Mouse (Mus musculus): ENCODE results near the gene Snap25. TPM values are rescaled to one million over a fixed set of nuclear protein-coding genes. Genes with fewer than 3 reads are reported as not detected.

Snap25 gene
- total and polyA plus RNA-seq, 2 experiments: 0.09 TPM; not detected in 1

DNA sequence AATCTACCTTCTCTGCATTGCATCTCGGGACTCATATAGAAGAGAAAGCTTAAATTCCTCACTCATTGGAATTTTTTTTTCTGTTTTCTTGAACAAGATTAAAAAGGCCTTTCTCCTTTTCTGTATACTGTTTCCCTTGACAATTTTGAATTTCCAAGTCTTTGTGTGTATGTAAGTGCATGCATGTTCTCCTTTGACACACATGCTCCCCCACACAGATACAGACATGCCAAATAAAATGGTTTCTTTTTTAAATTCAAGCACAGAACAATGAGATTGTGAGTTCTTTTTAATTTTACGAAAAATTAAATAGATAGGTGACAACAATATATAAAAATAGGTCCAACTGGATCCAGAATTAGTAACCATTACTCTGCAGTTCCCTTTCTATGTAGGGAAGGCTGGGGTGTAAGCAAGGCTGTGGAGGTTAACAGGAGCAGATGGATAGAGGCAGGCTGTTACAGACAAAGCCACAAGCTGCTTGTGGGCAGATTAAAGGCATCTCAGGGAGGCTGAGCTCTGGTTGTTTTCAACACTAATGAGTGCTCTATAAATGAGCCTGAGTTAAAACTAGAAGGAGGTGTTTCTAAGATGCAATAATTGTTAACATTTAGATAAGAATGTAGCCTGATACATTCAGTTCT, 31.6 kb downstream of the Snap25 start:
- DNase-seq (ENCODE audit: extremely low read depth, low read depth, low spot score): no peak
- H3K4me3 ChIP-seq (ENCODE audit: insufficient read depth, low read depth, low read length): no peak overlapping the region
- H3K79me2 ChIP-seq (ENCODE audit: control insufficient read depth, insufficient read depth, low read length): no peaks in the 10 kb centered on the region

DNA sequence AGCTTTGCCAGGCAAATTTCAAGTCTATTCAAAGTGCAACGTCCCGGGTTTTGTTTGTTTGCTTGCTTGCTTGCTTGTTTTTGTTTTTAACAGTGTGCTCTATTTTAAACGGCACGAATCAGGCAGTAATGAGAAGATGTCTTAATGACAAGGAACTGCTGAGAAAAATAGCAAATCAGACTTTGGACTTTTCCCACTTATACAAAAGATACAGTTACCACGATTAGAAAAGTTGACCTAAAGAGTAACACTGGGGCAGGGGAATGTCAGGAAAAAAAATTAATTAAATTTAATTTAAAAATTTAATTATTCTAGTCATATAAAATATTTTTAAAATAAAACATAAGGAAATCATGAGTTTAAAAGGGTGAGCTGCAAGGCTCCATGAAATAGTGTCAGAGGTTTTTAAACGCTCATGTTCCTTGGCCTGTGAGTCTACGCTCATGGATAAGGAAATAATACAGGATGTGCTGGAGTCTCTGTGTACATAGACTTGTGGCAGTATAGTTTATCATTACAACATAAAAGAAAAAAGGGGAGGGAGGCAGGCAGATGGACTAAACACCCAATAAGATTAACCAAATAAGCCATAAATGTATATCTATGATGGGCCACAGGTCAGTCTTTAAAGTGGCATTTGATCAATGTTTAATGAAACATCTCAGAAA, 32.2 kb downstream of the Snap25 start:
- 68% methylated on average over 7 of the region's 7 CpGs for WGBS
- H3K79me2 ChIP-seq (ENCODE audit: control insufficient read depth, insufficient read depth, low read length): no peaks in the 10 kb centered on the region
- H3K4me3 ChIP-seq (ENCODE audit: insufficient read depth, low read depth, low read length): no peak overlapping the region
- no peak overlapping the region for H3K27ac ChIP-seq (replicated peaks; ENCODE audit: insufficient read depth, low read depth, low read length)
- no peaks in the 10 kb centered on the region for H3K36me3 ChIP-seq (ENCODE audit: control insufficient read depth, insufficient read depth, low read length)
- H3K9ac ChIP-seq (ENCODE audit: low read depth, low read length): no peak overlapping the region
- no peaks in the 10 kb centered on the region; the same call in 1 of the 2 replicates for H3K27me3 ChIP-seq (ENCODE audit: control insufficient read depth, insufficient read depth, low read length)
- TF ChIP-seq POLR2A (IDR thresholded peaks at IDR 0.05; ENCODE audit: extremely low read depth, insufficient read depth, low read length): no peak
- no peak for TF ChIP-seq CTCF (IDR thresholded peaks at IDR 0.05; ENCODE audit: low read depth, low read length)
- no peaks in the 10 kb centered on the region for H3K4me1 ChIP-seq (ENCODE audit: control insufficient read depth, insufficient read depth, low read length)
- no peak for DNase-seq (ENCODE audit: extremely low read depth, low read depth, low spot score)

More for the DNA sequence above, 31.6 kb downstream of the Snap25 start:
- Histone ChIP-seq H3K27me3 (ENCODE audit: control insufficient read depth, insufficient read depth, low read length) (no peaks in the 10 kb centered on the region; the same call in 1 of the 2 replicates), H3K4me1 (ENCODE audit: control insufficient read depth, insufficient read depth, low read length) (no peaks in the 10 kb centered on the region), H3K27ac (replicated peaks; ENCODE audit: insufficient read depth, low read depth, low read length) (no peak overlapping the region), H3K36me3 (ENCODE audit: control insufficient read depth, insufficient read depth, low read length) (no peaks in the 10 kb centered on the region), H3K9ac (ENCODE audit: low read depth, low read length) (no peak overlapping the region)
- 85% methylated on average over 2 of the region's 2 CpGs for WGBS
- no peak for TF ChIP-seq CTCF (IDR thresholded peaks at IDR 0.05; ENCODE audit: low read depth, low read length)
- TF ChIP-seq POLR2A (IDR thresholded peaks at IDR 0.05; ENCODE audit: extremely low read depth, insufficient read depth, low read length): no peak

DNA sequence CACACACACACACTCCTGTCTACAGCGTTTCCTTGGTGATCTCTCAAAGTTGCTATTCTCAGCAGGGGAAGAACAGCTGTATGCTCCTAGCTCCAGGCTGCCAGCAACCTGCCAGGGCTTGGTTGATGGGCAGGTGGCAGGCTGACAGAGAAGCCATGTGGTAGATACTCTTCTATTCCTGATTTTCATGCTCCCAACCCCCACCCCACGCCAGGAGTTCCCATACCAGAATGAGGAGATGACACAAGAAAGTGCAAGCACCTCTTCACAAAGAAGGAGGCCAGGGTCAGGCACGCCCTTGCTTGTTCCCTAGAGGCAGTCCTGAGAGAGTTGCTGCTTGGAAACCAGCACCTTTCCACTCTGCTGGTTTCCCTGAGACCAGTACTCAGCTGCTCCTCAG, 40.4 kb downstream of the Snap25 start:
- Histone ChIP-seq H3K36me3 (ENCODE audit: control insufficient read depth, insufficient read depth, low read length) (no peaks in the 10 kb centered on the region), H3K9ac (ENCODE audit: low read depth, low read length) (no peak overlapping the region), H3K4me1 (ENCODE audit: control insufficient read depth, insufficient read depth, low read length) (no peaks in the 10 kb centered on the region), H3K27me3 (ENCODE audit: control insufficient read depth, insufficient read depth, low read length) (no peaks in the 10 kb centered on the region), H3K27ac (replicated peaks; ENCODE audit: insufficient read depth, low read depth, low read length) (no peak overlapping the region), H3K79me2 (ENCODE audit: control insufficient read depth, insufficient read depth, low read length) (no peaks in the 10 kb centered on the region), H3K4me3 (ENCODE audit: insufficient read depth, low read depth, low read length) (no peak overlapping the region)
- no peak for DNase-seq (ENCODE audit: extremely low read depth, low read depth, low spot score)
- 41% methylated on average over 3 of the region's 3 CpGs for WGBS
- TF ChIP-seq CTCF (IDR thresholded peaks at IDR 0.05; ENCODE audit: low read depth, low read length) (no peak), POLR2A (IDR thresholded peaks at IDR 0.05; ENCODE audit: extremely low read depth, insufficient read depth, low read length) (no peak)

DNA sequence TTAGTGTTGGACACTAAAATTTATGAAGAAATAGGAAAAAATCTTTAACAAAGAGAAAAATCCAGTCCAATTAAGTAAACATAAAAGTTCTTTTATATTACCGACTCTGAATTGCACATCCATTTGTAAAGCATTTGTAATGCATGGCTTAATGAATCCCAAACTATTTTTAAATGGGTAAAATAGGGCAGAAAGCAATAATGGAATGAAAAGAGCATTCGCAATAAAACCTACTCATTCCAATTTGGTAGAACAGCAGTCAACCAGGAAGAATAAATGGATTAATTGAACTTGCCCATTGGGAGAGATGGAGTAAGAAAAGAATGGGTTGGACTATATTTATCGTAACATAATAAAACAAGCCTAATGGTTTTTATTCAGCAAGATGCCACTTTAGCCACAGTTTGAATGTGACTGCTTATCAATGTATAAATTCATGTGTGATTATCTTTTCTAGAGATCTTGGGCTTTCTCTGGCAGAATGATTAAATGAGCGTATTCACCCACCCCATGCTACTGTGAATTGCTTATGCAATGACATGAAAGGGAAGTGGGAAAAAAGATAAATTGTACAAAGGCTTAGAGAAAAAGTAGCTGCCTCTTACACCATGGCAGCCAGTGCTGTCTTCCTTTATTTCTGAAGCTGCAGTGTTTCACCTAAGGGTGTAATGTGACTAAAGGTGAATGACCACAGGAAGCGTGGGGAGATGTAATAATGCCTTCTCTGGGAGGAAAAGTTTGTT, 45.7 kb downstream of the Snap25 start:
- no peak overlapping the region for H3K4me3 ChIP-seq (ENCODE audit: insufficient read depth, low read depth, low read length)
- TF ChIP-seq CTCF (IDR thresholded peaks at IDR 0.05; ENCODE audit: low read depth, low read length) (no peak), POLR2A (IDR thresholded peaks at IDR 0.05; ENCODE audit: extremely low read depth, insufficient read depth, low read length) (no peak)
- no peaks in the 10 kb centered on the region for H3K27me3 ChIP-seq (ENCODE audit: control insufficient read depth, insufficient read depth, low read length)
- H3K27ac ChIP-seq (replicated peaks; ENCODE audit: insufficient read depth, low read depth, low read length): no peak overlapping the region
- 92% methylated on average over 5 of the region's 5 CpGs for WGBS
- H3K36me3 ChIP-seq (ENCODE audit: control insufficient read depth, insufficient read depth, low read length): no peaks in the 10 kb centered on the region
- no peak overlapping the region for H3K9ac ChIP-seq (ENCODE audit: low read depth, low read length)
- H3K79me2 ChIP-seq (ENCODE audit: control insufficient read depth, insufficient read depth, low read length): no peaks in the 10 kb centered on the region
- no peaks in the 10 kb centered on the region for H3K4me1 ChIP-seq (ENCODE audit: control insufficient read depth, insufficient read depth, low read length)
- no peak for DNase-seq (ENCODE audit: extremely low read depth, low read depth, low spot score)

DNA sequence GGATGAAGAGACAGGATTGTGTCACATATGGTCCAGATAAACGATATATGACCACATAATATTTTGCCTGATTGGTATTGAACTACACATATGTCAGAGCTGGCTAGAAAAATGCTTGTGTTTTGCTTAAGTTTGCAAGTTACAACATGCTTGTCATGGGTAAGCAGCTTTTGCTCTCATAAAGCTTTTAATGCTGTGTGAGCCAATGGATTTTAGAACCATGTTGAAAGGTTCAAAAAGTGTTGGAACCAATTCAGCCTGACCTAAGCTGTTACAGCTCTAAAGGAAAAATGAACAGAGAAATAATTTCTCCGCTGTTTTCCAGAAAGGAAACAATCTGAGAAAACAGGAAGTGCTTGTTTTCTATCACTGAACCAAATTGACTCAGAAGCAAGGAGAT, 64.9 kb downstream of the Snap25 start:
- no peaks in the 10 kb centered on the region for H3K4me1 ChIP-seq (ENCODE audit: control insufficient read depth, insufficient read depth, low read length)
- TF ChIP-seq CTCF (IDR thresholded peaks at IDR 0.05; ENCODE audit: low read depth, low read length) (no peak), POLR2A (IDR thresholded peaks at IDR 0.05; ENCODE audit: extremely low read depth, insufficient read depth, low read length) (no peak)
- H3K27ac ChIP-seq (replicated peaks; ENCODE audit: insufficient read depth, low read depth, low read length): no peak overlapping the region
- H3K4me3 ChIP-seq (ENCODE audit: insufficient read depth, low read depth, low read length): no peak overlapping the region
- no peak overlapping the region for H3K9ac ChIP-seq (ENCODE audit: low read depth, low read length)
- H3K27me3 ChIP-seq (ENCODE audit: control insufficient read depth, insufficient read depth, low read length): no peaks in the 10 kb centered on the region
- H3K79me2 ChIP-seq (ENCODE audit: control insufficient read depth, insufficient read depth, low read length): no peaks in the 10 kb centered on the region
- WGBS: 68% methylated on average over 2 of the region's 2 CpGs
- no peak for DNase-seq (ENCODE audit: extremely low read depth, low read depth, low spot score)
- no peaks in the 10 kb centered on the region for H3K36me3 ChIP-seq (ENCODE audit: control insufficient read depth, insufficient read depth, low read length)
